Mouse (Mus musculus): ENCODE data around the gene Gsdme.

DNA sequence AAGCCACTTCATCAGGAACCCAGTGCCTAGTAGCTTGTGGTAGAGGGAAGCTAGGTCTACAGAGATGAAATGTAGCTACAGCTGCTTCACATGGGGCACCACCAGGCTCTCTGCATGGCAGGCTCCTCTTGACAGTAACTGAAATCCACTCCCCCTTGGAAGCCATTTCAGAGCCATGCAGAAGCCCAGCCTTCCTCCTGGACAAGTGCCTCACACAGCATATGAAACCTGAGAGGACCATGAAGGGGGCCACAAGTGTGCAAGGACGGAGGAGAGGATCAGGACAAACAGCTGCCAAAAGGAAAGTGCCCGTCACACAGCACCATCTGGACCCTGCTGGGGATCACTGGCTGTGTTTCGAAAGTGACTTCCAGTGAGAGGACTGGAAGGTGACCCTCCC is 45.0 kb downstream of the Gsdme start:
- no peak for TF ChIP-seq CTCF (IDR thresholded peaks at IDR 0.05; ENCODE audit: low read depth, low read length)
- no peak for TF ChIP-seq POLR2A (IDR thresholded peaks at IDR 0.05; ENCODE audit: insufficient read depth, low read length)
- TF ChIP-seq EP300 (IDR thresholded peaks at IDR 0.05; ENCODE audit: insufficient read depth, low read depth, low read length): no peak

Data from ES-Bruce4 (cell line).